In the genomic region with DNA sequence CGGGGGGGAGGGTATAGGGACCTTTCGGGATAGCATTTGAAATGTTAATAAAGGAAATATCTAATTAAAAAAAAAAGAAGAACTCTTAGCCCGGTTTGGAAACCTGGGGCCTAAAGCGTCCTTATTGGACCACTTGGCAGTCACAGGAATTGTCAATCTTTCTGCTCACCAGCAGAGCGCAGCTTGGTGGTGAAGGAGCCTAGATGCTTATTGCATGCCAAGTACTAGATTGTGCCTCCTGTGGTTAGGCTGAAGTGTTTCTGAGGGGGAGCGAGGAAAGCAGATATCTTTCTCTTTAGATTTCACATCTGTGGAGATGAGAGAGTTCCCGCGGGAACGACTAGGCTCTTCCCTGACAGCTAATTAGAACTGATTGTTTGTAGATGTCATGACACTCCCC, we compare ENCODE assay signal across 9 mouse cellular contexts. TPM values are rescaled to one million over a fixed set of nuclear protein-coding genes. Genes with fewer than 3 reads are reported as not detected.
DNase-seq lines count a peak whose midpoint lies in the region; ATAC-seq and TF ChIP-seq lines count a peak whose summit lies in the region.
"Had no signal": no experiment of that assay in that cellular context is flagged by ENCODE, and none has a peak within 500 bp of the region (broad histone marks: within the 10 kb centered on the region; RNA-seq: fewer than 3 reads in every experiment).

No protein-coding gene starts in this region.

- H3K4me2 ChIP-seq in forebrain, embryonic 14.5 days (ENCODE audit: low read length) = no peak overlapping the region; the same call in 1 of the 2 replicates
- no peak overlapping the region for H3K4me2 ChIP-seq in forebrain, embryonic 11.5 days (ENCODE audit: low read depth, low read length, severe bottlenecking)
- peak overlapping the region; percentile 83 for H3K4me2 ChIP-seq in forebrain, postnatal 0 days (ENCODE audit: low read depth)
- H3K4me2 ChIP-seq in myocyte (ENCODE audit: low read depth) = no peak overlapping the region

- no peaks in the 10 kb centered on the region for H3K79me2 ChIP-seq in myocyte (ENCODE audit: control insufficient read depth, insufficient read depth)

- no peak overlapping the region for H3K27ac ChIP-seq in forebrain, embryonic 14.5 days (ENCODE audit: low read depth, low read length)
- no peak overlapping the region for H3K27ac ChIP-seq in forebrain, embryonic 11.5 days (ENCODE audit: low read depth, low read length)
- no peak overlapping the region for H3K27ac ChIP-seq in forebrain, postnatal 0 days (ENCODE audit: low read depth, low read length)
- H3K27ac ChIP-seq in kidney, adult 2 months (ENCODE audit: insufficient read depth, low read depth, low read length) = no peak overlapping the region

- DNase-seq in forebrain, embryonic 14.5 days (ENCODE audit: low spot score) = peak; percentile 64
- DNase-seq in forebrain, embryonic 11.5 days (ENCODE audit: low spot score) = no peak
- DNase-seq in ES-CJ7 (ENCODE audit: low read depth, low spot score) = peak; percentile 54
- peak; percentile 62 for DNase-seq in forebrain, postnatal 0 days
- DNase-seq in urinary bladder, adult 18-20 months (ENCODE audit: low spot score in 2 of 2) = no peak
- no peak for DNase-seq in kidney, adult 2 months
- DNase-seq in thymus, postnatal 36 days = no peak
- DNase-seq: adrenal gland, postnatal 14 days had no signal

- H3ac ChIP-seq in myocyte (ENCODE audit: control insufficient read depth, insufficient read length) = no peak overlapping the region

- no peaks in the 10 kb centered on the region for H3K27me3 ChIP-seq in forebrain, embryonic 14.5 days (replicated peaks; ENCODE audit: control insufficient read depth, insufficient read depth, low read length)
- no peaks in the 10 kb centered on the region for H3K27me3 ChIP-seq in forebrain, embryonic 11.5 days (ENCODE audit: control insufficient read depth, insufficient read depth, low read length)
- H3K27me3 ChIP-seq in forebrain, postnatal 0 days (ENCODE audit: insufficient read depth, low read length) = no peaks in the 10 kb centered on the region
- peaks cover 9% of the 10 kb centered on the region for H3K27me3 ChIP-seq in myocyte (ENCODE audit: control insufficient read depth, insufficient read depth, insufficient read length)
- H3K27me3 ChIP-seq in kidney, adult 2 months (replicated peaks; ENCODE audit: control insufficient read depth, insufficient read depth, low read length) = no peaks in the 10 kb centered on the region; the same call in 1 of the 2 replicates

- WGBS in forebrain, embryonic 14.5 days = 8% methylated on average over 9 of the region's 9 CpGs
- 12% methylated on average over 9 of the region's 9 CpGs for WGBS in forebrain, embryonic 11.5 days
- 7% methylated on average over 9 of the region's 9 CpGs for WGBS in forebrain, postnatal 0 days
- 20% methylated on average over 9 of the region's 9 CpGs for WGBS in kidney, adult 2 months

- ATAC-seq in forebrain, embryonic 14.5 days = no peak
- ATAC-seq in forebrain, embryonic 11.5 days (replicated peaks; ENCODE audit: low FRiP score) = no peak
- peak; percentile 57 for ATAC-seq in forebrain, postnatal 0 days

- no peak for TF ChIP-seq POLR2A in myocyte (IDR thresholded peaks at IDR 0.05; ENCODE audit: insufficient read length, low read depth)
- TF ChIP-seq POLR2A in kidney, adult 2 months (IDR thresholded peaks at IDR 0.05; ENCODE audit: low read depth, low read length) = no peak

- no peaks in the 10 kb centered on the region for H3K9me3 ChIP-seq in forebrain, embryonic 14.5 days (replicated peaks; ENCODE audit: control insufficient read depth, low read length)
- H3K9me3 ChIP-seq in forebrain, embryonic 11.5 days (ENCODE audit: control insufficient read depth, low read length) = no peaks in the 10 kb centered on the region
- no peaks in the 10 kb centered on the region for H3K9me3 ChIP-seq in forebrain, postnatal 0 days (ENCODE audit: low read length)

- H3K4me3 ChIP-seq in forebrain, embryonic 14.5 days (ENCODE audit: low read depth, low read length) = no peak overlapping the region; the same call in 1 of the 2 replicates
- no peak overlapping the region for H3K4me3 ChIP-seq in forebrain, embryonic 11.5 days (ENCODE audit: low read depth, low read length)
- H3K4me3 ChIP-seq in forebrain, postnatal 0 days (ENCODE audit: low read depth, low read length) = no peak overlapping the region
- H3K4me3 ChIP-seq in myocyte = peak overlapping the region; percentile 22
- no peak overlapping the region for H3K4me3 ChIP-seq in kidney, adult 2 months (ENCODE audit: insufficient read depth, low read depth, low read length)

- no peaks in the 10 kb centered on the region for H3K36me3 ChIP-seq in forebrain, embryonic 14.5 days (ENCODE audit: control insufficient read depth, insufficient read depth, low read length)
- H3K36me3 ChIP-seq in forebrain, embryonic 11.5 days (ENCODE audit: control insufficient read depth, insufficient read depth, low read length) = no peaks in the 10 kb centered on the region
- no peaks in the 10 kb centered on the region for H3K36me3 ChIP-seq in forebrain, postnatal 0 days (ENCODE audit: insufficient read depth)
- no peaks in the 10 kb centered on the region for H3K36me3 ChIP-seq in myocyte (ENCODE audit: control insufficient read depth, insufficient read depth)
- no peaks in the 10 kb centered on the region for H3K36me3 ChIP-seq in kidney, adult 2 months (ENCODE audit: control insufficient read depth, insufficient read depth, low read length)

- H3K9ac ChIP-seq in forebrain, embryonic 14.5 days (ENCODE audit: low read length) = no peak overlapping the region
- H3K9ac ChIP-seq in forebrain, embryonic 11.5 days (ENCODE audit: low read length) = no peak overlapping the region
- H3K9ac ChIP-seq in forebrain, postnatal 0 days = no peak overlapping the region

- peak; percentile 64 for TF ChIP-seq CTCF in forebrain, postnatal 0 days (IDR thresholded peaks at IDR 0.05; ENCODE audit: low read depth)
- TF ChIP-seq CTCF in kidney, adult 2 months (conservative IDR thresholded peaks at IDR 0.05; ENCODE audit: insufficient read depth, insufficient read length, low read depth, low read length) = no peak

- H3K4me1 ChIP-seq in forebrain, embryonic 14.5 days (ENCODE audit: control insufficient read depth, insufficient read depth, low read length) = no peaks in the 10 kb centered on the region
- no peaks in the 10 kb centered on the region for H3K4me1 ChIP-seq in forebrain, embryonic 11.5 days (replicated peaks; ENCODE audit: control insufficient read depth, insufficient read depth, low read length)
- H3K4me1 ChIP-seq in forebrain, postnatal 0 days (ENCODE audit: insufficient read depth) = no peaks in the 10 kb centered on the region
- no peaks in the 10 kb centered on the region for H3K4me1 ChIP-seq in kidney, adult 2 months (ENCODE audit: control insufficient read depth, insufficient read depth, low read length)

TF ChIP-seq in myocyte, 11 proteins besides CTCF, POLR2A, EP300 and RAD21:
- TF ChIP-seq CEBPB (IDR thresholded peaks at IDR 0.05; ENCODE audit: insufficient read depth, poor library complexity, severe bottlenecking) = no peak
- TF ChIP-seq POLR2AphosphoS2 (IDR thresholded peaks at IDR 0.05; ENCODE audit: insufficient read length, low read depth) = no peak
- no peak for TF ChIP-seq E2F4 (IDR thresholded peaks at IDR 0.05; ENCODE audit: insufficient read depth)
- TF ChIP-seq TCF3 (IDR thresholded peaks at IDR 0.05; ENCODE audit: insufficient read length, low read depth) = no peak
- no peak for TF ChIP-seq MAX (IDR thresholded peaks at IDR 0.05; ENCODE audit: low read depth)
- TF ChIP-seq REST (IDR thresholded peaks at IDR 0.05; ENCODE audit: insufficient read depth, insufficient read length) = no peak
- TF ChIP-seq MYOG (IDR thresholded peaks at IDR 0.05; ENCODE audit: control insufficient read depth in 1 of 3, insufficient read depth in 1 of 3, insufficient read length in 2 of 3, low read depth in 2 of 3) = no peak
- TF ChIP-seq TCF12 (IDR thresholded peaks at IDR 0.05; ENCODE audit: insufficient read depth, poor library complexity, severe bottlenecking) = no peak

RNA-seq across cellular contexts. Expression of gene Rgs17, which starts 0.9 kb away (rescaled TPM):
- 7.6 and 11.7 TPM in 2 replicates for polyA plus RNA-seq in forebrain, embryonic 14.5 days (2014; fragmentation: Nextera tagmentation; extraction: Ambion mirVana)
- 2.1 and 2.8 TPM in 2 replicates for polyA plus RNA-seq in forebrain, embryonic 11.5 days (2014; fragmentation: Nextera tagmentation; extraction: Ambion mirVana)
- total RNA-seq in forebrain, postnatal 0 days (2014; rRNA removed) = 28.3 and 35.7 TPM in 2 replicates
- 18.7 and 34.5 TPM in 2 replicates for polyA plus RNA-seq in forebrain, postnatal 0 days (2015; fragmentation: Nextera tagmentation; extraction: Ambion mirVana)
- 0.49 TPM for polyA plus RNA-seq in myocyte (2012; fragmentation: generic; extraction: Trizol)
- polyA plus RNA-seq in kidney, adult 2 months (2012; rRNA removed) = 0.03 and 0.05 TPM in 2 replicates

Comparison
In these comparisons a context has a peak if more than half of its experiments do, and no peak if none do; other contexts are left out.
1. DNase-seq: peak in forebrain, embryonic 14.5 days (single experiment), ES-CJ7 (single experiment) and forebrain, postnatal 0 days (single experiment); none in forebrain, embryonic 11.5 days (single experiment), urinary bladder, adult 18-20 months (0 of 2), kidney, adult 2 months (single experiment) and thymus, postnatal 36 days (0 of 2).